8 mouse cellular contexts compared by ENCODE assay signal in genomic region chr1:72236363-72237006, GRCm38 (mm10). TPM values are rescaled to one million over a fixed set of nuclear protein-coding genes. Genes with fewer than 3 reads are reported as not detected.
DNase-seq lines count a peak whose midpoint lies in the region; ATAC-seq and TF ChIP-seq lines count a peak whose summit lies in the region.
"Not testable (repeated sequence)": the region's sequence is repeated elsewhere in the genome, so short reads cannot be mapped to it uniquely, and the experiment has no call there.

No protein-coding gene starts in this region.

- TF ChIP-seq CTCF in thymus, adult 2 months (IDR thresholded peaks at IDR 0.05; ENCODE audit: borderline replicate concordance, control insufficient read depth, extremely low read depth, insufficient read depth, low read length, poor library complexity): not testable (repeated sequence)

- WGBS in lung, embryonic 15.5 days: 0% methylated on average over 38 of the region's 50 CpGs
- WGBS in thymus, adult 2 months: under 1% methylated on average over 38 of the region's 50 CpGs

- DNase-seq in ES-CJ7 (ENCODE audit: low read depth, low spot score): peak; percentile 98
- DNase-seq in cerebellum, adult 8-10 months: peak; percentile 72
- DNase-seq in layer of hippocampus, adult 8-10 months (ENCODE audit: low spot score in 2 of 2): peak; percentile 60 to 65
- DNase-seq in ovary, adult 18-20 months (ENCODE audit: low spot score): peak; percentile 73
- DNase-seq in thymus, adult 2 months: peak; percentile 54

- H3K4me3 ChIP-seq in lung, embryonic 15.5 days: peak overlapping the region; percentile 52
- H3K4me3 ChIP-seq in thymus, adult 2 months (ENCODE audit: control insufficient read depth, insufficient read depth, low read length): peak overlapping the region; percentile 52

- peaks cover 16% of the 10 kb centered on the region for H3K4me1 ChIP-seq in lung, embryonic 15.5 days
- not testable (repeated sequence) for H3K4me1 ChIP-seq in thymus, adult 2 months (replicated peaks; ENCODE audit: control insufficient read depth, insufficient read depth, low read length)

- not testable (repeated sequence) for H3K27me3 ChIP-seq in lung, embryonic 15.5 days; thymus, adult 2 months (ENCODE audit: control insufficient read depth, insufficient read depth, low read length)

- peak overlapping the region; percentile 45 for H3K9ac ChIP-seq in lung, embryonic 15.5 days

- ATAC-seq in frontal cortex, adult (ENCODE audit: low TSS enrichment): peak; percentile 92
- ATAC-seq in hematopoietic stem cell, adult 5-6 weeks (replicated peaks in 1 of 2; ENCODE audit: insufficient read depth in 1 of 2, low FRiP score in 2 of 2, low TSS enrichment in 1 of 2, low read depth in 1 of 2, poor library complexity in 2 of 2, severe bottlenecking in 2 of 2): peak; percentile 91 to 95
- peak; percentile 86 for ATAC-seq in lung, embryonic 15.5 days (ENCODE audit: borderline replicate concordance, extremely low read depth, low FRiP score, low TSS enrichment)

- peak overlapping the region; percentile 73 for H3K4me2 ChIP-seq in lung, embryonic 15.5 days

- H3K36me3 ChIP-seq in lung, embryonic 15.5 days; thymus, adult 2 months (ENCODE audit: control insufficient read depth, insufficient read depth, low read length): not testable (repeated sequence)

- not testable (repeated sequence) for H3K9me3 ChIP-seq in lung, embryonic 15.5 days

- H3K27ac ChIP-seq in lung, embryonic 15.5 days: peak overlapping the region; percentile 62
- not testable (repeated sequence) for H3K27ac ChIP-seq in thymus, adult 2 months (ENCODE audit: control insufficient read depth, insufficient read depth, low read length)

- not testable (repeated sequence) for TF ChIP-seq POLR2A in thymus, adult 2 months (IDR thresholded peaks at IDR 0.05; ENCODE audit: control insufficient read depth, extremely low read depth, insufficient read depth, low read length, poor library complexity)

RNA-seq across cellular contexts. Expression of gene Mreg, which starts 24.4 kb away (rescaled TPM):
- total RNA-seq in hematopoietic stem cell, adult 5-6 weeks (2017): not detected in 2 replicates
- 1 to 10 TPM; 4.2 to 7.6 (median 5.8) TPM for total RNA-seq in layer of hippocampus, adult 8-10 months (2022)
- polyA plus RNA-seq in lung, embryonic 15.5 days (2015; fragmentation: Nextera tagmentation; extraction: Ambion mirVana): 2.3 and 4.8 TPM in 2 replicates
- 20.6 and 28.0 TPM in 2 replicates for polyA plus RNA-seq in thymus, adult 2 months (2012; rRNA removed)

RNA-seq across cellular contexts. Expression of gene Pecr, which starts 47.6 kb away (rescaled TPM):
- 10.5 and 10.9 TPM in 2 replicates for total RNA-seq in hematopoietic stem cell, adult 5-6 weeks (2017)
- 1 to 10 TPM; 4.4 to 7.6 (median 6.3) TPM for total RNA-seq in layer of hippocampus, adult 8-10 months (2022)
- 23.0 and 24.8 TPM in 2 replicates for polyA plus RNA-seq in lung, embryonic 15.5 days (2015; fragmentation: Nextera tagmentation; extraction: Ambion mirVana)
- 3.6 TPM in 2 replicates for polyA plus RNA-seq in thymus, adult 2 months (2012; rRNA removed)

RNA-seq across cellular contexts. Expression of gene Tmem169, which starts 47.7 kb away (rescaled TPM):
- total RNA-seq in hematopoietic stem cell, adult 5-6 weeks (2017): not detected in 2 replicates
- 10 to 100 TPM; 11.6 to 17.4 (median 13.2) TPM for total RNA-seq in layer of hippocampus, adult 8-10 months (2022)
- polyA plus RNA-seq in lung, embryonic 15.5 days (2015; fragmentation: Nextera tagmentation; extraction: Ambion mirVana): 0.76 and 1.5 TPM in 2 replicates
- 0.46 and 0.89 TPM in 2 replicates for polyA plus RNA-seq in thymus, adult 2 months (2012; rRNA removed)

Comparison
In these comparisons a context has a peak if more than half of its experiments do, and no peak if none do; other contexts are left out.
1. RNA of gene Tmem169, which starts 47.7 kb away (total RNA-seq): 11.6 to 17.4 TPM in layer of hippocampus, adult 8-10 months; not detected in hematopoietic stem cell, adult 5-6 weeks; every median in the first group is over 10 times any median in the second.
2. Peak in every context shown above with its lines, with median percentiles within 50 percentile points of each other: DNase-seq and ATAC-seq.